Mouse (Mus musculus) embryonic facial prominence, embryonic 15.5 days (tissue): ENCODE measurements around the gene Asb11. TPM values are rescaled to one million over a fixed set of nuclear protein-coding genes. Genes with fewer than 3 reads are reported as not detected.

Source experiments
- ATAC-seq: fragments of 200-750 bp; cut with Nextera tagmentation; 2 replicates; pipeline ENCODE4 v1.8.0; 2017; ENCODE audit warnings: low read depth, moderate TSS enrichment; ENCODE audit not compliant: insufficient number of reproducible peaks, low FRiP score, low TSS enrichment
- H3K27ac ChIP-seq: fragments of 300-500 bp; sonication (generic); replicated peaks from 2 replicates; pipeline ENCODE4 v1.5.1; 2015; ENCODE audit warnings: mild to moderate bottlenecking, inconsistent platforms
- H3K27me3 ChIP-seq: fragments of 300-500 bp; sonication (generic); 2 replicates; pipeline ENCODE4 v1.6.1; 2015; ENCODE audit warnings: inconsistent platforms
- H3K36me3 ChIP-seq: fragments of 300-500 bp; sonication (generic); 2 replicates; pipeline ENCODE4 v1.6.1; 2015; ENCODE audit warnings: mild to moderate bottlenecking, inconsistent platforms
- H3K4me1 ChIP-seq: fragments of 300-500 bp; sonication (generic); 2 replicates; pipeline ENCODE4 v1.6.1; 2015; ENCODE audit warnings: inconsistent platforms
- H3K4me2 ChIP-seq: fragments of 300-500 bp; sonication (generic); replicated peaks from 2 replicates; pipeline ENCODE4 v1.6.1; 2015; ENCODE audit warnings: mild to moderate bottlenecking, inconsistent platforms
- H3K4me3 ChIP-seq: fragments of 300-500 bp; sonication (generic); replicated peaks from 2 replicates; pipeline ENCODE4 v1.5.1; 2015; ENCODE audit warnings: mild to moderate bottlenecking, inconsistent platforms
- H3K9ac ChIP-seq: fragments of 300-500 bp; sonication (generic); 2 replicates; pipeline ENCODE4 v1.6.1; 2015; ENCODE audit warnings: inconsistent platforms
- H3K9me3 ChIP-seq: fragments of 300-500 bp; sonication (generic); replicated peaks from 2 replicates; pipeline ENCODE4 v1.6.1; 2016; ENCODE audit warnings: inconsistent platforms
- WGBS: fragments of 180-500 bp; shearing (Covaris S2); methylation state at CpG from one replicate; pipeline ENCODE4 v1.1.7; 2015; 5-methylcytosine and 5-hydroxymethylcytosine counted together
- polyA plus RNA-seq: library from polyadenylated mRNA; unstranded; fragments of >200 nt; fragmentation: Nextera tagmentation; extraction: Ambion mirVana; gene quantifications from 2 replicates; pipeline ENCODE4 v1.2.1, GENCODE M21; 2015

Asb11 gene
- polyA plus RNA-seq, 1 experiment from 2014 or later = not detected

- no peaks in the 10 kb centered on the region for H3K4me1 ChIP-seq
- ATAC-seq = no peak
Observed at GRCm38 (mm10) chrX:164445601-164446000, 8.8 kb downstream of the Asb11 start.

GRCm38 (mm10) chrX:164446106-164446551 is 9.3 kb downstream of the Asb11 start:
- no peak overlapping the region for H3K27ac ChIP-seq
- H3K4me2 ChIP-seq = no peak overlapping the region
- no peak overlapping the region for H3K4me3 ChIP-seq
- no peaks in the 10 kb centered on the region for H3K9me3 ChIP-seq
- no peaks in the 10 kb centered on the region for H3K4me1 ChIP-seq
- no peak overlapping the region for H3K9ac ChIP-seq
- WGBS = 79% methylated on average over 10 of the region's 10 CpGs
- ATAC-seq = no peak
- no peaks in the 10 kb centered on the region for H3K27me3 ChIP-seq
- H3K36me3 ChIP-seq = no peaks in the 10 kb centered on the region

More at GRCm38 (mm10) chrX:164445601-164446000, 8.8 kb downstream of the Asb11 start:
- Histone ChIP-seq H3K4me3 (no peak overlapping the region), H3K9me3 (no peaks in the 10 kb centered on the region), H3K4me2 (no peak overlapping the region), H3K36me3 (no peaks in the 10 kb centered on the region), H3K27me3 (no peaks in the 10 kb centered on the region), H3K27ac (no peak overlapping the region), H3K9ac (no peak overlapping the region)
- 94% methylated on average over 12 of the region's 12 CpGs for WGBS

- no peaks in the 10 kb centered on the region for H3K36me3 ChIP-seq
- no peaks in the 10 kb centered on the region for H3K27me3 ChIP-seq
- no peaks in the 10 kb centered on the region for H3K4me1 ChIP-seq
- 81% methylated on average over 9 of the region's 9 CpGs for WGBS
- no peak for ATAC-seq
- no peak overlapping the region for H3K4me2 ChIP-seq
- H3K9ac ChIP-seq = no peak overlapping the region
- H3K4me3 ChIP-seq = no peak overlapping the region
- H3K27ac ChIP-seq = no peak overlapping the region
- no peaks in the 10 kb centered on the region for H3K9me3 ChIP-seq
Observed at GRCm38 (mm10) chrX:164446835-164447681, 10.3 kb downstream of the Asb11 start.

- Histone ChIP-seq H3K9me3 (no peaks in the 10 kb centered on the region), H3K4me3 (no peak overlapping the region), H3K9ac (no peak overlapping the region), H3K4me2 (no peak overlapping the region), H3K4me1 (no peaks in the 10 kb centered on the region), H3K27ac (no peak overlapping the region), H3K27me3 (no peaks in the 10 kb centered on the region), H3K36me3 (no peaks in the 10 kb centered on the region)
- WGBS = 85% methylated on average over 2 of the region's 2 CpGs
- no peak for ATAC-seq
Observed at GRCm38 (mm10) chrX:164447682-164448071, 10.9 kb downstream of the Asb11 start.

- Histone ChIP-seq H3K4me2 (no peak overlapping the region), H3K36me3 (no peaks in the 10 kb centered on the region), H3K27ac (no peak overlapping the region), H3K9ac (no peak overlapping the region), H3K27me3 (no peaks in the 10 kb centered on the region), H3K4me3 (no peak overlapping the region), H3K4me1 (no peaks in the 10 kb centered on the region), H3K9me3 (no peaks in the 10 kb centered on the region)
- ATAC-seq = no peak
- 33% methylated on average over 3 of the region's 3 CpGs for WGBS
Observed at GRCm38 (mm10) chrX:164449201-164449600, 12.4 kb downstream of the Asb11 start.

- no peak for ATAC-seq
- Histone ChIP-seq H3K27ac (no peak overlapping the region), H3K4me1 (no peaks in the 10 kb centered on the region), H3K36me3 (no peaks in the 10 kb centered on the region), H3K4me2 (no peak overlapping the region), H3K27me3 (no peaks in the 10 kb centered on the region), H3K4me3 (no peak overlapping the region), H3K9ac (no peak overlapping the region), H3K9me3 (no peaks in the 10 kb centered on the region)
- WGBS = 63% methylated on average over 6 of the region's 6 CpGs
Observed at GRCm38 (mm10) chrX:164459205-164459878, 22.5 kb downstream of the Asb11 start.

- Histone ChIP-seq H3K4me2 (no peak overlapping the region), H3K27me3 (no peaks in the 10 kb centered on the region; the same call in 1 of the 2 replicates), H3K27ac (no peak overlapping the region), H3K4me1 (no peaks in the 10 kb centered on the region), H3K4me3 (no peak overlapping the region), H3K9ac (no peak overlapping the region), H3K36me3 (no peaks in the 10 kb centered on the region), H3K9me3 (no peaks in the 10 kb centered on the region)
- 68% methylated on average over 2 of the region's 2 CpGs for WGBS
- ATAC-seq = no peak
Observed at GRCm38 (mm10) chrX:164502258-164502657, 65.5 kb downstream of the Asb11 start.

- H3K36me3 ChIP-seq = no peaks in the 10 kb centered on the region
- 49% methylated on average over 10 of the region's 10 CpGs for WGBS
- no peak for ATAC-seq
- no peak within 1 kb of the TSS for H3K4me2 ChIP-seq
- H3K27me3 ChIP-seq = no peaks in the 10 kb centered on the region; the same call in 1 of the 2 replicates
- no peaks in the 10 kb centered on the region for H3K9me3 ChIP-seq
- no peak within 1 kb of the TSS for H3K4me3 ChIP-seq
- no peak within 1 kb of the TSS for H3K9ac ChIP-seq
- H3K27ac ChIP-seq = no peak within 1 kb of the TSS
- no peaks in the 10 kb centered on the region for H3K4me1 ChIP-seq
Observed at GRCm38 (mm10) chrX:164505709-164506498, 69.1 kb downstream of the Asb11 start, which contains the start of gene Asb9. Gene Asb9 (plus strand): TSS chrX:164506327.

GRCm38 (mm10) chrX:164507068-164507467 is 70.3 kb downstream of the Asb11 start:
- no peak overlapping the region for H3K9ac ChIP-seq
- no peak overlapping the region for H3K4me2 ChIP-seq
- no peak overlapping the region for H3K4me3 ChIP-seq
- no peaks in the 10 kb centered on the region; the same call in 1 of the 2 replicates for H3K27me3 ChIP-seq
- H3K27ac ChIP-seq = no peak overlapping the region
- ATAC-seq = no peak
- H3K4me1 ChIP-seq = no peaks in the 10 kb centered on the region
- H3K36me3 ChIP-seq = no peaks in the 10 kb centered on the region
- 83% methylated on average over 4 of the region's 4 CpGs for WGBS
- no peaks in the 10 kb centered on the region for H3K9me3 ChIP-seq

GRCm38 (mm10) chrX:164508728-164509127 is 71.9 kb downstream of the Asb11 start:
- H3K27ac ChIP-seq = no peak overlapping the region
- no peaks in the 10 kb centered on the region; the same call in 1 of the 2 replicates for H3K27me3 ChIP-seq
- H3K4me1 ChIP-seq = no peaks in the 10 kb centered on the region
- H3K9ac ChIP-seq = no peak overlapping the region
- ATAC-seq = no peak
- H3K4me3 ChIP-seq = no peak overlapping the region
- no peak overlapping the region for H3K4me2 ChIP-seq
- no peaks in the 10 kb centered on the region for H3K9me3 ChIP-seq
- no peaks in the 10 kb centered on the region for H3K36me3 ChIP-seq
- WGBS = 38% methylated on average over 3 of the region's 3 CpGs
